Mouse (Mus musculus): ENCODE data around the gene Get4. TPM values are rescaled to one million over a fixed set of nuclear protein-coding genes. Genes with fewer than 3 reads are reported as not detected.

Get4 gene
- total RNA-seq, 4 experiments from 2014 or later, result 47.8 to 56.9 (median 50.8) TPM

DNA sequence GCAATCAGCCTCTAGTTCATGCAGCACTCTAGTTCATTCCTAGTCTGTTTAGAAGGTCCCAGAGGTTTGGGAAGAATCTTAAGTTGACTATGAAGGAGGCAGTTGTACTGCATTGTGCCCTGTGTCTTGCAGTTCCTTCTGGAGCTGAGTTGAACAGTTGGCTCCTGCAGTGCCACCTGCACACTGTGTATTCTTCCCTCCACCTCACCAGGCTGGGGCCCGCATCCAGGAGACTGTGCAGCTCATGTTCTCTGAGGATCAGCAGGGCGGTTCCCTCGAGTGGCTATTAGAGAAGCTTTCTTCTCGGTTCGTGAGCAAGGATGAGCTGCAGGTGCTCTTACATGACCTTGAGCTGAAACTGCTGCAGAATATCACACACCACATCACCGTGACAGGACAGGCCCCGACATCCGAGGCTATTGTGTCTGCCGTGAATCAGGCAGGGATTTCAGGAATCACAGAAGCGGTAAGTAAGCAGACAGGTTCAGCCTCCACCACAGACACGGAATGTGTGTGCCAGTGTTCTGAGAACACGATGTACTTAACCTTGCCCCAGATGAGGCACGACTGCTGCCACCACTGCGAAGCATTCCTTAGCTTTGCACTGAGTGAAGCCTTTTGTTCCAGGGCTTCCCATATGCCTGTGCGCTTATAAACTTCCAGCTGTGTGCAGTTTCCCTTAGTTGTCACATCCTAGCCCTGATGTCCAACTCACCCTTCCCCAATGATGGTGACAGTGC is 10.9 kb upstream of the Get4 start:
- DNase-seq (ENCODE audit: low spot score in 2 of 2), result peak in 1 of 2 experiments; percentile 48

GRCm38 (mm10) chr5:139243384-139243783 is 8.7 kb upstream of the Get4 start:
- DNase-seq (ENCODE audit: low spot score in 2 of 2), result no peak

- no peak for DNase-seq (ENCODE audit: low spot score in 2 of 2)
These were observed 4.4 kb upstream of the Get4 start for GRCm38 (mm10) chr5:139247767-139248166.

DNA sequence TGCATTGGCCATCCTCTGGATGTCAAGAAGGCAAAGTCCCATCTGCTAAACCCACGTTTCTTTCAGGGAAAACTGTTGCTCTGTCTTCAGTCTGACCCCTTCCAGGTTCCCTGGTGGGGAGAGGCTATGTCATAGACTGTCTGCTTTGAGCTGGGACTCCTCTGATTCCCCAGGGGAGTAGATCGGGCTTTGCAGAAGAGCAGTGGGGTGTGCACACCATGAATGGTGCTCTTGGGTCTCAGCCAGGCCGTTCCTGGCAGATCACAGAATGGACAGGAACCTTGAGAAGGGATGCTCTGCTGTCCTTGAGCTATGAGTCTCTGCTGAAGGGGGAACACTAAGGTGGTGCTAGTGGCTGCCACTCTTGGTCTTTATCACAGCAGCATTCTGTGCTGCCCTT is 3.3 kb upstream of the Get4 start:
- no peak for DNase-seq (ENCODE audit: low spot score in 2 of 2)

GRCm38 (mm10) chr5:139251279-139251678 is 845 bp upstream of the Get4 start:
- DNase-seq (ENCODE audit: low spot score in 2 of 2), result no peak

GRCm38 (mm10) chr5:139251736-139252080 is 416 bp upstream of the Get4 start:
- no peak for DNase-seq (ENCODE audit: low spot score in 2 of 2)

- no peak for DNase-seq (ENCODE audit: low spot score in 2 of 2)
These were observed 754 bp downstream of the Get4 start for GRCm38 (mm10) chr5:139252910-139253245.

GRCm38 (mm10) chr5:139253301-139253741 is 1.2 kb downstream of the Get4 start:
- no peak for DNase-seq (ENCODE audit: low spot score in 2 of 2)

DNA sequence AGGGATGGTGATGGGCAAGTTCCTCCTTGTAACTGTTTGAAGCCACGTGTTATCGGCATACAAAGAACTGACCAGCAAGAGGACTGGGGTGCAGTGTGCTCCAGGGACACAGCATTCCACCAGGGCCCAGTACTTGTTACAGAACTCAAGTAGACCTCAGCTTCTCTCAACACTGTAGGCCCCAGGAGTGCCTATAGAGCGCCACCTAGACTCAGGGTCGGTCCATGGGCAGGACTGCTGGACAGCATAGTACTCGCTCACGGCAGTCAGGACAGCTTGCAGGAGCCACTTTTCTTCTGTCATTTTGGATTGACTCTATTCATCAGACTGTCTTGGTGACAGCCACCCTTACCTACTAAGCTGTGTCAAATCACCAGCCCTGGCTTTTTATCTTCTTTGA is 2.8 kb downstream of the Get4 start:
- no peak for DNase-seq (ENCODE audit: low spot score in 2 of 2)

- no peak for DNase-seq (ENCODE audit: low spot score in 2 of 2)
These were observed 3.7 kb downstream of the Get4 start for GRCm38 (mm10) chr5:139255777-139256176.

- DNase-seq (ENCODE audit: low spot score in 2 of 2), result no peak
These were observed 4.2 kb downstream of the Get4 start for GRCm38 (mm10) chr5:139256211-139256765.

DNA sequence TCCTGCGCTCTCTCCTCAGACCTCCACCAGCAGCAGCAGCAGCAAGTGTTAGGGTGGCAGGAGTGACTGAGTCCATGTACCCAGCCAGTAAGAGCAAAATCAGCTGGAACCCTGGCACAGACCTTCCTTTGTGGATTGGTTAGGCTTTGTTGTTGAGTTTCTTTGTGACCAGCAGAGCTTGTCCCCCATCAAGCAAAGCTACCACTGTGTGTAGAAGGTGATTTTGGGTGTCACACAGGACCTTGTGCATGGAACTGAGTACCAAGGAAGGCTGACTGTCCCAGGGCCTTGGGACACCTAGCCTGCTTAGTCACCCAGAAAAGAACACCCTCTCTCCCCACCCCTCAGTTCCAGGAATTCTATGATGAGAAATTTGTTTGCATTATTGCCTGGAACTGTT is 5.1 kb downstream of the Get4 start:
- no peak for DNase-seq (ENCODE audit: low spot score in 2 of 2)

DNA sequence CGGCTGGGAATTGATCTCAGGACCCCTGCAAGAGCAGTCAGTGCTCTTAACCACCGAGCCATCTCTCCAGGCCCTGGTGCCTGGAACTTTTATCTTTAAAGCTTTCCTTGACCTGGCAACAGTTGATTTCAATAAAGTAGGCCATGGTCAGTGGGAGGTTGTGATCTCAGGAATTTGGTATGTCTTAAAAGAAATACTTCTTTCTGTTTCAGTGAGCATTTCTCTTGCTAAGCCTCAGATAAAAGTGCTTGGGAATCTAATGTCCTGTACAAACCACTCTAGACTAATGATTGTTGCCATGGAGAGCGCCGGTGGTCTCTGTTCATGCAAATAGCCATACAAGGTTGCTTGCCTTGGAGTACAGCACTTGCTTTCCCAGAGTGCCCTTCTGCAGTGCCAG is 5.7 kb downstream of the Get4 start:
- no peak for DNase-seq (ENCODE audit: low spot score in 2 of 2)

DNA sequence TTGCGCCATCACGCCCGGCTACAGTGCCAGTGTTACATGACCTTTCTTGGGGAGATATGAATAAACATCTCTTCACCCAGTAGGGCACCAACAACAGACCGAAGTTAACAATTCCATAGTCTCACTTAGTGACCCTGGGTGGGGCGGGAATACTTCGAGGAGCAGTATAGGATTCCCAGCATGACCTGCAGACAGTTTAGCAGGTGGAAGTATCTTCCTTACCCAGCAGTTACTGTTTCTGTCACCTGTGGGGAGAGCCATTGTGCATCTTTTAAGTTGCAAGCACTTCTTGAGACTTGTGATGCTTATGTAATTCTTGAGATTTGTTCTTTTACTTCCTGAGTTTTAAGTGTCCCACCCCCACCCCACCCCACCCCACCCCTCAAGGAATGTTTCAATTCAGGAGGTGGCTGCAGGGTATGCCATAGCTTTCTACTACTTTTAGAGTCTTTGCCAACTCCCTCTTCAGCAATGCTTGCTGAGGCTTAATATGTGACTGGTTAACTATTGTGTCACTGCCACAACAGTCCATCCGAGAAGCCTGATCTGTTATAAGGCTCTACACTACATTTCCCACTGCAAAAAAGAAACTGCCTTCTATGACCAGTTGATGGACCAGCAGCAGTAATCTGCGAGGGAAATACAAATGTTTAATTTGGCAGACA is 6.4 kb downstream of the Get4 start:
- no peak for DNase-seq (ENCODE audit: low spot score in 2 of 2)

DNA sequence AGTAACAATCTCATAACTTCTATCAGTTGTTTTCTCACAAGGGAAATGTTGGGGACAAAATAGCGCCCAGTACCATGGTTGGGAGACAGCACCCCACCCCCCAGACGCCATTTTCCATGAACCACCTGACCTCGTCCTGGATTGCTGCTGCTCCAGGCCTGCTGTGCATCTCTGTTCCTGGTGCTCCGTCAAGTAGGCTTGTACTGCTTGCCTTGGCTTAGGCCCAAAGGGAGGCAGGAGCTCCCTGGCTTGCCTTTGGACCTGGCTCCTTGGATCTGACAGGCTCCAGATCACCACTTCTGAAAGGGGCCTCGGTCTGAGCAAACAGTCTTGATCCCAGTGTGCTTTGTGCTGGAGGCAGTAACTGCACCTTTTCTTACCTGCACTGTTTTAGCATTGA is 7.7 kb downstream of the Get4 start:
- no peak for DNase-seq (ENCODE audit: low spot score in 2 of 2)

- DNase-seq (ENCODE audit: low spot score in 2 of 2), result no peak
These were observed 9.3 kb downstream of the Get4 start for GRCm38 (mm10) chr5:139261403-139261802.

- DNase-seq (ENCODE audit: low spot score in 2 of 2), result no peak
These were observed 15.5 kb downstream of the Get4 start for GRCm38 (mm10) chr5:139267661-139268060.

DNA sequence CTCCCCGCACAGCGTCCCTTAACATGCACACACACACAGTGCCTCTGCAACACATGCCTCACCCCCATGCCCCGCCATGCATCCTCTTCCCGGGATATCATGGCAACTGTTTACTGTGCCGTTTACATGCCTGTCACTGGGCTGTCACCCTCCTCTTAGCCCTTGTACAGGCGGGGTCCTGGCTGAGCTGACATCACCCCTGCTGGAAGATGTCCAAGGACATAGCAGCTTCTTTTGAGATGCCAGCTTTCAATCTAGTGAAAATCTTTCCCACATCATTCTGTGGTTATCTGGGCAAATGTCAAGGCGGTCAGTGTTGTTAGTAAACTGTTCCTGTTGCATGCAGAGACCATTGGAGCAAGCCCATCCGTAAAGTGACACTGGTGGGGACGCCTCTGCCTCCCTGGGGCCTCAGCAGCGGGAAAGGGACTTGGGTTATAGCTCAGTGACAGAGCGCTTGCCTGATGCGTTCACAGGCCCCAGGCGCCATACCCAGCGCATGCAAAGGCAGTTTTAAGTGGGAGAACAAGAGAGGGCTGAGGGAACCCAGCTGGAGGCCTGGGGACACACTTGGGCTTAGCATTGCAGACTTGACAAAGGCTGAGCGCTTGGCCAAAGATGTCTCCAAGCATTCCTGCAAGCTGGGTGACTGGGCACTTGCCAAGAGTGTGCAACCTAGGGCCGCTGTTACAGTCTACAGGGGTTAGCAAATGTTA is 18.8 kb downstream of the Get4 start:
- DNase-seq (ENCODE audit: low spot score in 2 of 2), result no peak

DNA sequence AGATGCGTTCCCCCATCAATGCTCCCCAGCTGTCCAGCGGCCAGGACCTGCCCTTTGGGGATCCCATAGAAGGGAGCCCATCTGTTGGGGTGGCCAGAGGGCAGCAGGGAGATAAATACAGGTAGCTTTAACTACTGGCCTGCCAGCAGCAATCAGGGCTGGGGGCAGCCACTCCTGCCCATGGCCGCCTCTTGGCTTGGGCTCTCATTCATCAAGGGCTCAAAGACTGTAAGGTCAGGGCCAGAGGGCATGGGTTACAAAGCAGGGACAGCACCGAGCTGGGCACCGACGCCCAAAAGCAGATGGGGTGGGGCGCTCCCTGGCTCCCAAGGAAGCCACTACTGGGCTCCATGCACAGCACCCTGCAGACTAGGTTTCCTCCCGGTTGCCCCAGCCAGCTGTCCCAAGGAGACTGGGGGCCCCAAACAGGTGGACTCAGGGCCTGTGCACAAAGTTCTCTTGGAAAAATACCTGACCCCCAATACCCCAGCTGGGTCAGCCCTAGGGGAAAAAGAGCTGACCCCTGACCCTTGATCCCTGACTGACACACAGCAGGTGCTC is 19.9 kb downstream of the Get4 start:
- no peak for DNase-seq (ENCODE audit: low spot score in 2 of 2)

DNA sequence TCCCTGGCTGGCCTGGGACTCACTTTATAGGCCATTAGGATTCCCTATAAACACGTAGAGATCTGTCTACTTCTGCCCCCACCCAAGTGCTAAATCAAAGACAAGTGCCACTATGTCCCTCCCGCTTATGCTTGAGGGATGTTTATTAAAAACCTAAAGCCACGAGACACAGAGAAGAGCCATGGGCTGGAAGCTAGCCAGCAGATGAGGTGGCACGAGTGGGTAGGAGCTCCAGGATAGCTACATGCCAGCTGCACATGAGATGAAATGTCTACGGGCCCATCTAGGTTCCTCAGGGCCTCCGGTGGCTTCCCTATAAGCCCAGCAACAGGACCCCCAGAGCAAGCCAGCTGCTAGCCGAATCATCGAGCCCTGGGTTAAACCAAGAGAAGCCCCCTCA is 25.2 kb downstream of the Get4 start:
- DNase-seq (ENCODE audit: low spot score in 2 of 2), result no peak

- DNase-seq (ENCODE audit: low spot score in 2 of 2), result no peak
These were observed 29.4 kb downstream of the Get4 start for GRCm38 (mm10) chr5:139281373-139282112.

Measured in layer of hippocampus, adult 8-10 months (tissue).